Mouse (Mus musculus): ENCODE results near the gene Hrct1.
A peak's percentile ranks its signal among the peaks of the same experiment; 100 is the strongest.

The Hrct1 gene

DNA sequence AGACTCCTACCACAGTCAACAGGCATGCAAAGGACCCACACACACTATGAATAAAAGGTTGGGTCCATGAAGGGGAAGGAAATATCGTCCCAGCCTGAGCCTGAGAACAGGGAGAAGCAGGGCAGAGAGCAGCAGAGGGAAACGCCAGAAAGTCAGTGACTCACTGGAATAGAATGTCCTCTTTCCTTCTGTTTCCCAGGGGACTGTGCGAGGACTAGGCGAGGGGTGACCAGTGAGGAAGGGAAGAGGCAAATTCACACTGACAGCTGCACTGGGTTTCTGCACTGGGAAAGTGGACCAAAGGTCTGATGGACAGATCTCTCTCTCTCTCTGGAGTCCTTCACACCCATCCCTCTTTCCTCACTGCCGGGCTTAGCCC lies 1.6 kb downstream of the Hrct1 start:
- no peak for DNase-seq

DNA sequence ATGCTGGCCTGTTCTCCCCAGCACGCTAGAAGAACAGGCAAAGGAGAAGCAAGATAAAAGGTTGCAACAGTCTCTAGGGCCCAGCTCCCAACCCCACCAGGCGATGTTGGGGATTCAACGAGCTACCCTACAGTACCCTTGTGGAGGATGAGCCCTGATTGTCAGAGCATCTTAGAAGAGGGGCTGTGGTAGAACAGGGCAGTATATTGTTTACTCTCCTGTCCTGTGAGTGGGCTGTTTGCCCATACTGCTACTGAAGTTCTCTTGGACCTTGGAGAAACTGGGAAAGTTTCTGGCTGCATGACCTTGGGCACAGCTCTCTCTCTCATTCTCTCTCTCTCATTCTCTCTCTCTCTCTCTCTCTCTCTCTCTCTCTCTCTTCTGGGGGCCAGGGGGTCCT lies 2.1 kb downstream of the Hrct1 start:
- DNase-seq: no peak

DNA sequence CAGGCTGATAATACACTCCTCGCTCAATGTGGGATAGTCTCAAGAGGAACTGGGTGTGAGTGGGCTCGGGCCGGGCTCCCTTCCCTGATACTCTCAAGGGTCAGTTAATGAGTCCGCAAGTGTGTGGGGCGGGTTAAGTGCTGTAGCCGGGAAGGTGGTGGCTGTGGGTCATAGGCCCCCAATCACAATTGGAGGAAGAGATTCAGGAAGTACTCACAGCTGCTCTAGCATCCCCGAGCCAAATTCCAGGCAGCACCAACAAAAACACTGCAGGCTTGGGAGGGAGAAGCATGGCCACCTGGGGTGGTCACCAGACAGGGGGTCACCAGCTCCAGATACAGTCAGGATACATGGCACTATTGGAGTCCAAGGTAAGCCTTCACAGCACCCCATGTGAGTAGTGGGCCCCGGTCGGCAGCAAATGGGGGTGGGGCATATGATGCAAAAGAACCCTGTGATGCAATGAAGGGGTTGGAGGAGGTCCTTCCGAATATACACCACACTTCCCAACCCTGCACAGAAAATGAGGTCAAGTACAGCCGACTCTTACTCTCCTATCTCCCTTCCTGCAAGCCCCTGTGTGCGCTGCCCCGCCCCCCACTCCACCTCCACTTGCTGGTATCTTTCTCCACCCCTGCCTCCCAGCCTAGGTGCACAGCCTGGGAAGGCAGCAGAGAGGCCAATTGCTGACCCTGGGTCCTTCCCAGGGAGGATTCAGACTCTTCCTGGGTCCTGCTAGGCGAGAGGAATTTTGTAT lies 3.0 kb downstream of the Hrct1 start, which contains the start of gene Spaar:
Spaar (plus strand) TSS at position 241 of the 757 bp plus-strand sequence.
- no peak for DNase-seq

DNA sequence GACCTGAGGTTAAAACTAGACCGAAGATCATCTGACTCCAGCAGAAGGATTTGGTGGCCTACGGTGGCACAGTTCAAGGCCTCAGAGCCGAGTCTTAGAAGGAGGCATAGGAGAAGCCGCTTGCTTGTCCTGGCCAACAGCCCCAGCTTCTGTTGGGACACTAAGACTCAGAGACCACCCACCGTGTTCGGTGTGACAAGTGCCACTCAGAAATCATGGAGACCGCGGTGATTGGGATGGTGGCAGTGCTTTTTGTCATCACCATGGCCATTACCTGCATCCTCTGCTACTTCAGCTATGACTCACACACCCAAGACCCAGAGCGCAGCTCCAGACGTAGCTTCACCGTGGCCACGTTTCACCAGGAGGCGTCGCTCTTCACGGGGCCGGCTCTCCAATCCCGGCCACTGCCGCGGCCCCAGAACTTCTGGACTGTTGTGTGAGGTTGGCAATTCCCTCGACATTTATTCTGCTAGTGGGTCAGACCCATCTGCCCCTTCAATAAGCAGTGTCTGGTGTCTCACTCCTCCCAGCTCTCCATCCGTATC lies 3.8 kb downstream of the Hrct1 start:
- no peak for DNase-seq

DNA sequence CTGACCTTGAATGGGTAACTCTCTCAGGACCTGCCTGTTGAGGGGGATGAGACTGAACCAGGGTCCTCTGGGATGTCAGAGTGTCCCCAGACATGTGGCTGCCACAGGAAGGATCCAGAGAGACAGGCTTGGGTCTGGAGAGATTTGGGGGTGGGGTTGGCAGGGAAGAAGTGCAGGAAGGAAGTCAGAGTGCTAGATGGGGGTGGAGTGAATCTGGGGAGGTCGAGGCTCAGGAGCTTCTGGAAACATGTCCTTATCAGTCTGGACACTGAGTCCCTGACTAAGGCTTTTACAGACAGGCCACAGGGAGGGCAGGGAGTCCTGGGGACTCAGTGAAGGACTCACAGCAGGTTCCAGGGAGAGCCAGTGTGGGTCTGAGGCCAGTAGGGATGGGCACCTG lies 5.2 kb downstream of the Hrct1 start:
- no peak for DNase-seq

DNA sequence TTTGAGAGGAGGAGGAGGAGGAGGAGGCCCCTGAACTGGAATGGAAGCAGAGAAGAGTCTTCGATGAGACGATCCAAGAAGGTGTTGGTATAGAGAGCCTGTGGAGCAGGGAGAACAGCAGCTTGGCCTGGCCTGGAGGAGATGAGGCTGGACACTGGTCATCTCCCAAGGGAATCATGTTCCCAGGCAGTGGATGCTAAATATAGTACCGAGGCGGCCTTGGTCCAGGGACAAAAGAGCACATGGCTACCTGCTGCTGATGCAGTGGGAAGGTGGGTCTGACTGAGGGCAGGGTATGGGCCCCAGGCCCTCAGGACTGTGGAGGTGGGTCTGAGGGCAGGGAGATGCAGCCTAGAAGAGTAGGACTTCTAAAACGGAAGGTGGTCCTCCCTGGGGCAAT lies 6.2 kb downstream of the Hrct1 start:
- no peak for DNase-seq

DNA sequence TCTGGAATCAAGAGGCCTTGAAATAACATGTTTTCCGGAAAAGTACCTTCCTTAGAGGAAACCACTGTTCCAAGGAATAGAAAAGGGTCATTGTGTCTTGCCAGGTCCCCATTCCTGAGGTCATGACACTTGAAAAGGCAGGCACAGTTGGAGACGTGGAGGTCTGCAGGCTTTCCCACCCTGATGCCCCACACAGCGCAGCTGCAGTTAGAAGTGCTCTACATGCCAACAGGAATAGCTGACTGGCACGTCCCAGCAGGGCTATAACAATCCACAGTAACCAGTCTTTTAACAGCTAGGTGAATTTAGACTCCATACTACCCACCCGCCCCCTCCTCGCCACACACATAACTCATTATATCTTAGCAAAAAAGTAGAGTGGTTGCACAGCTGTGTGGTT lies 10.2 kb downstream of the Hrct1 start:
- DNase-seq: no peak

DNA sequence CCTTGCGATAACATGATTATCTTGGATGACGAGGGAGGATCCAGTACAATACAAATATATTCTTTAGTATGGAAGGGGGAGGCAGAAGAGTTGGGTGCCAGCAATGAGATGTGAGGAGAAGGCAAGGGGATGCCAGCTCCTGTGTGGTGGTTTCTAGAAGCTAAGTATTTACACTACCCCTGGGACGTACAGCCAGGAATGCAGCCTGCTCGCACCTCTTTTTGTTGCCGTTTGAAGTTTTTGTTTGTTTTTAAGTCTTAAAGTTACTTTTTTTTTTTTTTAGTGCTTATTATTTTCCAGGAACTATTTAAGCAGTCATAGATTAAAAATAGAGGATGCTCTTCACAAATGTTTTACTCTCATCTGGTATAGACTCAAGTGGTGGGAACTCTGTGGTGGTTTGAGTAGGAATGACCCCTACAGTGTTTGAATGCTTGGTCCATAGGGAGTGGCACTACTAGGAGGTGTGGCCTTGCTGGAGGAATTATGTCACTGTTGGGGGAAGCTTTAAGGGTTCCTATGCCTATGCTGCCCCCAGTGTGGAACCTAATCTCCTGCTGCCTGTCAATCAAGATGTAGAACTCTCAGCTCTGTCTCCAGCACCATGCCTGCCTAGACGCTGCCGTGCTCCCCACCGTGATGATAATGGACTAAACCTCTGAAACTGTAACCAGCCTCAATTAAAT lies 12.1 kb downstream of the Hrct1 start:
- DNase-seq: no peak

DNA sequence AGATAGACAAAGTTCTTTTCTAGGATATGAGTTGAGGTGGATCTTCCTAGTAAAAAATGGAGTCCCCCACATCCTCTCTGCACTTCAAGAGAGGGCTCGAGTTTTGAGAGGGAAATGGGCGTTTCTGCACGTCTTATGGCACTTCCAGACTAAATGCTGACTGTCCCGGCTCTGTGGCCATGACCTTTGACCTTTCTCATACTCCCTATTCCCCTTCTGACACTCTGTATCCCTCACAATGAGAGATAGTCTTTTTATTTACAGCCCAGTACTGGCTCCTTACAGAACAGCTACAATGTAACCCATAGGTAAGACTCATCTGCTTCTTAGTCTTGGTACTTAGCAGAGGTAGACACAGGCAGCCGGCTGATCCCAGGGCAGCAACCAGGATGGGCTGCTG lies 14.5 kb downstream of the Hrct1 start:
- no peak for DNase-seq

DNA sequence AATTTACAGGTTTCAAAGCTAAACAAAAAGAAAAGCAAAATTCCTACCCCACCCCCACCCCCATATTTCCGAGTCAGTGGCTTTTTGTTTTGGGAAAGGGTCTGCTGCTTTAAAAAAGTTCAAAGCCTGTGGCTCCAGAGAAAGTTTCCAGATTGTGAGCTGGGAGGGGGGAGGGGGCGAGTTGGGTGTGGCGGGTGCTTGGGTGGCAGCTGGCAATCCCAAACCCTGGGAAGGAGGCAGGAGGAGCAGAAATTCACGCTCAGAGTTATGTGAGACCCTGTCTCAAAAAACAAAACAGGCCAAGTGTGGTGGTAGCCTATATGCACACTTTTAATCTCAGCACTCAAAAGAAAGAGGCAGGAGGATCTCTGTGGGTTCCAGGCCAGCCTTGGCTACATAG lies 15.6 kb downstream of the Hrct1 start:
- no peak for DNase-seq

DNA sequence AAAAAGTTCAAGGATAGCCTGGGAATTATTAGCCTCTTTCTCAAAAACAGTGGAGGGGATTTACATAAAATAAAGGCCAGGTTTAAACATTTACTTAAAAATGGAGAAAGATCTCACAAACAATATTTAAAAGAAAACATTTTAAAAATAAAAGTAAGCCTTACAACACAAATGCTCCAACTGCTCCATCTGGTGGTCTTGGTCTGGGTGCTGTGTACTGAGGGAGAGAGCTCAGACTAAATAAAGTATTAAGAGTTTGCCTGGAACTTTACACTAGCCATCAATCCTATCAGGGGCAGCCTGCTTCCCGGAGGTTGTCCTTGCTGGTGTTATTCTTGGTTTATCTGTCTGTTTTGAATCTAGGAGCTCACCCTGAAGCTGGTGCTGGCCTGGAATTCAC lies 16.1 kb downstream of the Hrct1 start:
- DNase-seq: no peak

DNA sequence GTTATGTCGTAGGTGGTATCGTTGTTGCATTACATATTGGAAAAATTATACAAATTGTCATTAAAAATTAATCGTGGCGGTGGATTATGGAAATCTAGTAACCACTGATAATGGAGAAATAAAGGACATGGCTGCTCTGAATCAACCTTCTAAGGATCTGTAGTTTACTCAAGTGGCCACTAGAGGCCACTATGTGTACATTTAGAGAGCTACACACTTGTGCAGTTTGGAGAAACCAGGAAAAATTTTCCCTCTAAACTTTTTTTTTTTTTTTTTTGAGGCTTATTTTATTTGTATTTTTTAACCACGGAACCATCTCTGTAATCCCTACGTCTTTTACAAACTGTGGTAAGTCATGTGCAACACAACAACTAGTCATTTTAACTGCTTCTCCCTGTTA lies 18.2 kb downstream of the Hrct1 start:
- peak; percentile 36 to 47 for DNase-seq

DNA sequence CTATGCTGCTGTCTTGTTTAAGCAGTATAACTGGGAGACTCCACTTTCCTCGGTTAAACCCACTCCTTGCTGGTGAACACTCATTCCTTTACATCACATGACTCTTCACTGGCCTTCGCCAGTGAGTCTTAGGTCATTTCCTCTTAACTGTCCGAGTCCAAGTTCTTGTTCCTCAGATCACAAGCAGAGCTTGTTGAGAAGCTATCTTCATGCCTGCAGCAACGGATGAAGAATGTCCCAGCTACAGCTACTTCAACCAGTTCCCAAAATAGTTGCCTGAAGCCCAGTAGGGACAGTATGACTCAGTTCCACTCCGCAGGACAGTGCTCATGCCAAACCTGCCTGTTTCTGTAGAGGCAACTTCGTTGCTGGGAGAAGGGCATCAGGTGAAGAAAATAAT lies 30.2 kb downstream of the Hrct1 start:
- no peak for DNase-seq

DNA sequence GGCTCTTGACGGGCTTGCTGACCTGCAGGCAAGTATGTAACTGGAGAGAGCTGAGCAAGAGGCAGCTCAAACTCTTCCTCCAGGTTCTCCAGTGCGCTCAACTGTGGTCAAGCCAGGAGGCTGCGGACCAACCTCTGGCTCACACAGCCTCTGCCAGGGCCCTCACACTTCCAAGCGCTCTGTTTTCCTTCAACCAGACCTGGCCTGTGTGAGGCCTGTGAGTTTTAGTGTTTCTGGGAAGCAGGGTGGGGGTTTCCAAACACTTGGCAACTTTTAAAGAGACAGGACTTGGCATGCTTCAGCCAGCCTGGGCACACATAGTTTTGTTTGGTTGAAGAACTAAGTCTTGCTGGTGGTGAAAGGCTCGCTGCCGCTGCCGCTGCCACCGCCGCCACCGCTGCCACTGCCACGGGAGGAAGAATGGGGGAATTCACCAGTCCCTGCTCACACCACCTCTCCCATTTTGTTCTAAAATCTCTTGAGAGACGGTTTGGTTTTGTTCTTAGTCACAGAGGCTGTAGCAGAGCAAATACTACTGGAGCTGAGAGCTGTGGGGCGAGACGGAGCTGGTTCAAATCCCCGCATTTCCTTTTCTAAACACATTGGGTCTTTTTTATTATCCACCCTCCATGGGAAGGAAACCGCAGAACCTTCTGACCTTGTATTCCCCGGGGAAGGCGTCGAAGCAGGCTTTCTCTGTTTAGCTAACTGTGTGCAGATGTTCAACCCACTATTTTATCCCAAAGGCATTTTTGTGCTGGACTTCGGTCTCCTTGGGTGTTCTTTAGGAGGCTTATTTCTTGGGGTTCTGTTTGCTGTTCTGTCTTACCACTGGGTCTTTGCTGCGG lies 32.8 kb downstream of the Hrct1 start:
- peak in 1 of 2 experiments; percentile 16 for DNase-seq

DNA sequence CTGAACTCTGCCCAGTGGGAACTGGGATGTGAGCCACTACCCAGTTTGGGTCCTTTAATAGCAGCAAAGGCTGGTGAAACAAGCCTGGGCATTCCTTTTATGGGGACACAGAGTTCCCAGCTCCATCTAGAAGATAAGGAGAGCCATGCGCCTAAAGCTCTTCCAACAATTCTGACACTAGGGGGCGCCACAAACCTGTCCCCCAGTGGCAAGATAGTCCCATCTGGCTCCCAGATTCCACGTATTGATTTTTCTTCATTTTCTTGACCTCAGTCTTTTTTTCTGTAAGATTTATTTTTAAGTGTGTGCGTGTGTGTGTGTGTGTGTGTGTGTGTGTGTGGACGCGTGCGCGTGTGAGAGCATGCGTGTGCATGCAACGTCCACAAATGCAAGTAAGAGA lies 33.5 kb downstream of the Hrct1 start:
- peak; percentile 45 to 64 for DNase-seq

DNA sequence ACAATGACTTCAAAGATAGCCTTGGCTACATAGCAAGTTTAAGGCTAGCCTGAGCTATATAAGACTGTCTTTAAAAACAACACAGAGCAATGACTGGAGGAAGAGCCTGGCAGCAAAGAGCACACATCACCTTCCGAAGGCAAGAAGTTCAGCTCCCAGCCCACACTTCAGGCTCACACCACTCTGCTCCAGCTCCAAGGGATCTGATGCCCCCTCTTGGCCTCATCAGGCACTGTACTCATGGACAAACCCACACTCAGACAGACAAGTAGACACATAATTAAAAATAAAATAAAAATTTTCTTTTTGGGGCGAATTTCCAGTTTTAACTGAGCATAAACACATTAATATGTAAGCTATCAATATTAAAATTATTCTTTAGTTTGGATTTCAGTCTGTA lies 34.3 kb downstream of the Hrct1 start:
- DNase-seq: no peak

DNA sequence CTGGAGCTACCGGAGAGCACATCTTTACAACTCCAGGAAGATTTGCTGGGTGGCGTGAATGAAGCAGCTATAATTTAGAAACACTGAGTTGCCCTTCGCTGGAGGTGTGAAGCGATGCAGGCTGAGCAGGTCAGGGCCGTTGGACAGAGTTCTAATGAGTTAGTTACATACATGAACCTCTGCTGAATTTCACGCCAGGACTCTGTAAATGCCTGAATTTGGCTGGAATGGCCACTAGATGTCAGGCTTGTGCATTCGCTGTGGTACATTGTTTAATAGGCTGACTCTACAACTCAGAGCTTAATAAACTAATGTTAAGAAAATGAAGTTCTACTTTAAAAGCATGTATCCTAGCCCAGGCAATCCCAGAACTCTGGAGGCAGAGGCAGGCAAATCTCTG lies 36.4 kb downstream of the Hrct1 start:
- DNase-seq: peak; percentile 65

DNA sequence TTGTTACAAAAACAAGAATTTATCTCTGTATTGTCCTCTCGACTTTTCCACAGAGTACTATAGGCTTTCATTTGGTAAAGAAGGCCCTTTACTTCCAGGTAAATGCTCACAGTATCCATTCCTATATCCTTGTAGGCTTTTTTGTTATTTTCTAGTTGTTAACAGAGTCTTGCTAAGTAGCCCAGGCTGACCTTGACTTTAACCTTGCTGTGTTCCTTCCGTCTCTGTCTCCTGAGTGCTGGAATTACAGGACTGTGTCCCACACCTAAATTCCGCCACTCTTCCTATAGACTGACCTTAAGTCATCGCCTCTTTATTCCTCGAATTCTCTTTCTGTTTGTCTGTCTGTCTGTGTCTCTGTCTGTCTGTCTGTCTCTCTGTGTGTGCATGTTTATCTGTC lies 41.4 kb downstream of the Hrct1 start:
- DNase-seq: no peak

DNA sequence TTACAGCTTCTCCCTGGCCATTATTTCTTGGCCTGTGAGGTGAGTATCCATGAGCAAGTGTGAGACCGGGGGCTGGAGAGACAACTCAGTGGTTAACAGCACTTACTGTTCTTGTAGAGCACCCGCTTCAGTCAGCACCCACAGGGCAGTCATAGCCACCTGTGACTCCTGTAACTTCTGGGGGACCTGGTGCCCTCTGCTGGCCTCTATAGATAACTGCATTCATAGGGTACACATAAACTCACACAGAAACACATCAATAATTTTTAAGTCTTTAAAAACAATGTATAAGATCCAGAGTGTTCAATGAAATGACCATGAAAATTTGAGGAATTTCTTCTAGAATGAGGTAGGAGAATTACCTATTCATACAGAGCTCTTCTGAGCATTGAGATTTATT lies 42.4 kb downstream of the Hrct1 start:
- no peak for DNase-seq

DNA sequence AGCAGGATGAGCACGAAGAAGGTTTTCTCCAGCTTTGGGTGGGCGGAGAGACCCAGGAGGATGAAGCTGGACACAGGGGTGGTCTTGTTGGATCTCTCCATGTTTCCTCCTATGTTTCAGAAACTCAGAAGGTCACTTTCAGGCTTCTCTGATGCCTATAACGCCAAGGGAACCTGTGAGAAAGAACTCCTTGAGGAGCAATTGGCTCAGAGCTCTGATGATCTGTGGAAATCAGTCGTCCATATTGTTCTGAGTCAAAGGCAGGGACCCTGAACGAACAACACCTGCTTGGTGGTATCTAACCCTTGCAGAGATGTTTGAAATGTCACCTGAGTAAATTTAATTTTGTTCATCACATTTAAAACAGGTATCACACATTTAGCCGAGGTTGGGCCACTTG lies 43.9 kb downstream of the Hrct1 start, which contains the start of gene Olfr159:
Olfr159 (minus strand) TSS at position 101 of the 400 bp plus-strand sequence.
- DNase-seq: no peak

DNA sequence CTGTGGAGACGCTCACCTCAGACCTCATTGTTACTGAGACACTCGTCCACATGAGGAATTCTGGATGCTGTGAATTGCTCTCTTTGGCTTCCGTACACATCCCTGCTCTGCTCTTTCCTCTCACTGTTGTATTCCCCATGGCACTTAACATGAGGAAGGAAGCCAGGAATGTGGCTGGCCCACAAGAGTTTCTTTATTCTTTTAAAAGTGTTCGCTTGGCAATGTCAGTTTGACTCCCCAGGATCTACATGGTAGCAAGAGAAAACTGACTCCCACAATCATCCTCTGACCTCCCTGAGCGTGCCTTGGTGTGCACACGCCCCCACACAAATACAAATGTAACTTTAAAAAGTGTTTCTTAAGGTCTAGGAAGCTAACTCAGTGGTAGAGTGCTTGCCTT lies 44.6 kb downstream of the Hrct1 start:
- no peak for DNase-seq

DNA sequence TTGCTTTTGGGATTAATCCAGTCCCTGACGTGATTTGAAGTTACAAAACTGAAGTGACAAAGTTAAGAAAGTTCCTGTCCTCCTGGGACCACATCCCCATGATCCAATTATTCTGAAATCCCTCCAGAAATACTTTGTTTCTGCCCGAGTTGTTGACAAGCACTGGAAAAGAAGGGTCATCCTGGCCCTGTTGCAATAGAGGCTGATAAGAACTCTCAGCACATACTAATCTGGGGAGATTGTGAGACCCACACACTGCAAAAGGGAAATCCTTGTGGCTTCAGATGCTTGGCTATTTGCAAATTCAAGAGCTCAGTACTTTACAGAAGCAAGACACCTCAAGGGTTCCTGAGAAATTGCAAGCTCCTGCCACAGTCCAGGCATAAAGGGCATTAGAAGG lies 45.3 kb downstream of the Hrct1 start:
- no peak for DNase-seq
